Mouse (Mus musculus): Measurements from ENCODE around the gene Ppm1m.

- no peak for TF ChIP-seq POLR2A (IDR thresholded peaks at IDR 0.05; ENCODE audit: insufficient read length, low read depth)
- no peak for TF ChIP-seq TCF12 (IDR thresholded peaks at IDR 0.05; ENCODE audit: insufficient read depth, poor library complexity, severe bottlenecking)
- no peak for TF ChIP-seq USF1 (IDR thresholded peaks at IDR 0.05; ENCODE audit: low read depth)
- no peak for TF ChIP-seq MAX (IDR thresholded peaks at IDR 0.05; ENCODE audit: low read depth)
- TF ChIP-seq REST (IDR thresholded peaks at IDR 0.05; ENCODE audit: insufficient read depth, insufficient read length) = no peak
- TF ChIP-seq E2F4 (IDR thresholded peaks at IDR 0.05; ENCODE audit: insufficient read depth) = no peak
- no peak for TF ChIP-seq SRF (IDR thresholded peaks at IDR 0.05; ENCODE audit: control insufficient read depth, insufficient read length, low read depth)
- no peak for TF ChIP-seq POLR2AphosphoS2 (IDR thresholded peaks at IDR 0.05; ENCODE audit: insufficient read length, low read depth)
- no peak for TF ChIP-seq CEBPB (IDR thresholded peaks at IDR 0.05; ENCODE audit: insufficient read depth, poor library complexity, severe bottlenecking)
- TF ChIP-seq MYOD1 (IDR thresholded peaks at IDR 0.05; ENCODE audit: control insufficient read depth in 1 of 3, insufficient read length in 2 of 3, low read depth in 2 of 3) = no peak
- TF ChIP-seq MYOG (IDR thresholded peaks at IDR 0.05; ENCODE audit: control insufficient read depth in 1 of 3, insufficient read depth in 1 of 3, insufficient read length in 2 of 3, low read depth in 2 of 3) = no peak
Measured at GRCm38 (mm10) chr9:106166709-106167108, 32.8 kb downstream of the Ppm1m start.

All from myocyte (in vitro differentiated cells).